Mouse (Mus musculus) fibroblast of lung, adult 2 months (primary cell): ENCODE data around the gene Fry.

Experiments
- DNase-seq: peaks from one replicate; pipeline ENCODE4 v3.0.0-alpha.2; 2011; ENCODE audit warnings: low read depth

Fry gene

DNA sequence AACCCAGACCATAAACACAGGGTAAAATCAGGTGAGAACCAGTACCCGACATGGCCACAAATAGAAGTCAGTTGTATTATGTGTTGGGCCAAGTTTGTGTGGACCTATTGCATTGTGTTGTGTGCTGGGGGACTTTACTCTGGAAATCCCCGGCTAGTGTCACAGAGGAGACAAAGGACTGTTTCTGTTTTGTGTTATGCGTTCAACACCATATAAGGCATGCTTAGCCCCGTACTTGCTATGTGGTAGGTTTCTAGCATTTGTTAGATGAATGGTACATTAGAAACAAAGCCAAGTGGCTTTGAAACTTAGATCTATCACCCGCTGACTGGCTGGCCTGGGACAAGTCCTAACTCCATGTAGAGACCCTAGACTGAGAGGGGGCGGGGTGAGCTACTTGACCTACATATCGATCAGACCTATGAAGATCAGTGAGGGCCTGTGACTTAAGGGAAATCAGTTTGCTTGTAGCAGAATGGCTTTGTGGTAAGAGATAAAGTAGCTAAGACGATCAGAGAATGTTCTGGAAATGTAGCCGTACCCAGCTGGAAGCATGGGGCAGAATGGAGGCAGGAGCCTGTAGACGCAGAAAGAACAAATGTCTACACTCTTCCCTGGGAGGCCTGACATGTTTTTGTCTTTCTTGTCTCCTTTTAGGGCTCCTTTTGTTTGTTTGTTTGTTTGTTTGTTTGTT lies 105.2 kb downstream of the Fry start:
- DNase-seq, result no peak

- no peak for DNase-seq
Measured at GRCm38 (mm10) chr5:150229086-150229485, 110.6 kb downstream of the Fry start.

DNA sequence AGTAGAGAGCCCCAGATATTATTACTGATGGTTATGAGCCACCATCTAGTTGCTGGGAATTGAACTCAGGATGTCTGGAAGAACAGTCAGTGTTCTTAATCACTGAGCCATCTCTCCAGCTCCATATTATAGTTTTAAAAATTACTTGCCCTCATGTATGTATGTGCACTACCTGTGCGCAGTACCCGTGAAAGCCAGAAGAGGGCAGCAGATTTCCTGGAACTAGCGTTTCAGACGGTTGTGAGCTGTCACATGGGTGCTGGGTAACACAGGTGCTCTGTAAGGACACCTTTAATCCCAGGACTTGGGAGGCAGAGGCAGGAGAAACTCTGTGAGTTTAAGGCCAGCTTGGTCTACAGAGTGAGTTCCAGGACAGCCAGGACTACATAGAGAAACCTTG lies 111.3 kb downstream of the Fry start:
- DNase-seq, result no peak

GRCm38 (mm10) chr5:150232159-150233150 lies 114.0 kb downstream of the Fry start:
- DNase-seq, result no peak

- DNase-seq, result no peak
Measured at GRCm38 (mm10) chr5:150233154-150233886, 114.9 kb downstream of the Fry start.

DNA sequence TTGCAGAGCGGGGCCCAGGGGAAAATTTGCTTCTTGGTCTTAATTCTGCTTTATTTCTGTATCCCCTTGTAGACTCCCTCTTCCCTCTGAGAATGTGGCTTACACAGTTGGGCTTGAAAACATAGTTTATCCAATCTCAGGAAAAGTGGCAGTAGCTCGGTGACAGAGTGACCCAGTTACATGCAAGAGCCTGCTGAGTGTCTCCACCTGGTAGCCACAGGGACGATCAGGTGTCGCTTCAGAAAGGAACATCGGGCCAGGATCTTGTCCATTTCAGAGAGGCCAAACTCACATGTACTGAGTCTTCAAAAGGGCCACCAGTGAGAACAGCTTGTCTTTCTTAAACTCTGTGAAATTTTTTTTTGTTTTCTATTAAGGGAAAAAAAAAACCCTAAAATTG lies 117.5 kb downstream of the Fry start:
- DNase-seq, result no peak

DNA sequence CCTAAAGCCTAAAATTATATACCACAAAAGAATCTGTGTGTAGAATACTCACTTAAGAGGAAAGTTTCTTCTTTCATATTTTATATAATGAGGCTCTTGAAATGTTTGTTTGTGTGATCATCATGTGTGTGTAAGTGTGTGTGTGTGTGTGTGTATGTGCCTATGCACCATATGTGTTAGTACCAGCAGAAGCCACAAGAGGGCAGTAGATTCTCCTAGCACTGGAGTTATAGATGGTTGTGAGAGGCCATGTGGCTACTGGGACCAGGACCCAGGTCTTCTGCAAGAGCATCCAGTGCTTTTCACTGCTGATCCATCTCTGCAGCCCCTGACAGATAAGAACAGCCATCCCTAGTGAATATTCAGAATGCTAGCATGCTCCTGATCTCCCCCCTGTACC lies 118.2 kb downstream of the Fry start:
- no peak for DNase-seq

- no peak for DNase-seq
Measured at GRCm38 (mm10) chr5:150241638-150242037, 123.2 kb downstream of the Fry start.

DNA sequence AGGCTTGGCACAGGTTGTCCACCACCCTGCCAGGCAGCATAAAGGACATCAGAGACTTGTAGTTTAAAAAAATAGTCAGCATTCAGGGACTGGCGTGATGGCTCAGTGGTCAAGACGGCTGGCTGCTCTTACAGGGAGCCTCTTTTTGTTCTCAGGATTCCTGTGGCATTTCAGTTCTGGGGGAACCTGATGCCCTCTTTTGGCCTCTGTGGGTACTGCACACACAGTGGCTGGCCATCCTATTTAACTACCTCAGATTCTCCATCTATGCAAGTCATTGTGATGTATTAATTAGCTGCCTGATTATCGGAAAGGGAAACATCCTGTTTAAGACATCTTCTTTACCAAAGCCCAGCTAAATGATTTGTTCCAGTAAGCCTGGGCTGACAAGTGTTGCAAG lies 128.3 kb downstream of the Fry start:
- no peak for DNase-seq

GRCm38 (mm10) chr5:150257764-150258163 lies 139.3 kb downstream of the Fry start:
- no peak for DNase-seq

DNA sequence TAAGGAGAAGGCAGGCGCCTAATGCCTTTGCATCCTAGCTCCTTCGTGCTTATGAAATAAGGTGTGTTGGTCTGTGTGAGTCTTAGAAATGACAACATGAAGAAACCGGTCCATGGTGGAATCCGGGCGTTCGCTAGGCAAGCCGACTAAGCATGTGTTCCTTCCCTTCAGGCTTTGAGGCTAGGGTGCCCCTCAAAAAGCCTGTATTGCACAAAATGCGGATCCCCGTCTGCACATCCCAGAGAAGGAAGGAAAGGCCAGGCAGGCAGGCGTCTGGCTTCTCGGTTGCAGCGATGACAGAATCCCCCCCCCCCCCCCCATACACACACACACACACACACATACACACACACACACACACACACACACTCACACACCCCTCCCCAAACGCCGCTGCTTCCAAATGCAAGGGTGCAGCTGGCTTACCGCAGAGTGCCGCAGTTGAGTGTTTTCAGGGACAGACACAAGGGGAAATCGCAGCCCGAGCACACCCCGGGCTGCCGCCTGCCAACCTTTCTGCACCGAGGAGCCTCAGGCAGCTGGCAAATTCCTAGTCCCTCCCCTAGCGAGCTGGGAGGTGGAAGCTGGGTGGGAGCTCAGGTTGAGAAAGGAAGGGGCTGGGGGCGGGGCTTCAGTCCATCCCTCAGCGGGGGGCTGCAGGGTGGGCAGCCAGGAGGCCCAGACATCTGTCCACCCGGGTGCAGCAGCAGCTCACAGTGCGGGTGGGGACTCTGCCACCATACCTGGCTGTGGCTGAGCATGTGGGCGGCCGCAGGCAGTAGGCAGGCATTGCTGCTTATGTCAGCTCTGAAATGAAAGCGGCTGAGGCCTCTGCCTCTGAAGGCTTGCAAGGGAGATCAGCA lies 141.0 kb downstream of the Fry start:
- DNase-seq, result no peak

GRCm38 (mm10) chr5:150260054-150260386 lies 141.6 kb downstream of the Fry start:
- DNase-seq, result no peak

GRCm38 (mm10) chr5:150261361-150261760 lies 142.9 kb downstream of the Fry start:
- DNase-seq, result no peak

DNA sequence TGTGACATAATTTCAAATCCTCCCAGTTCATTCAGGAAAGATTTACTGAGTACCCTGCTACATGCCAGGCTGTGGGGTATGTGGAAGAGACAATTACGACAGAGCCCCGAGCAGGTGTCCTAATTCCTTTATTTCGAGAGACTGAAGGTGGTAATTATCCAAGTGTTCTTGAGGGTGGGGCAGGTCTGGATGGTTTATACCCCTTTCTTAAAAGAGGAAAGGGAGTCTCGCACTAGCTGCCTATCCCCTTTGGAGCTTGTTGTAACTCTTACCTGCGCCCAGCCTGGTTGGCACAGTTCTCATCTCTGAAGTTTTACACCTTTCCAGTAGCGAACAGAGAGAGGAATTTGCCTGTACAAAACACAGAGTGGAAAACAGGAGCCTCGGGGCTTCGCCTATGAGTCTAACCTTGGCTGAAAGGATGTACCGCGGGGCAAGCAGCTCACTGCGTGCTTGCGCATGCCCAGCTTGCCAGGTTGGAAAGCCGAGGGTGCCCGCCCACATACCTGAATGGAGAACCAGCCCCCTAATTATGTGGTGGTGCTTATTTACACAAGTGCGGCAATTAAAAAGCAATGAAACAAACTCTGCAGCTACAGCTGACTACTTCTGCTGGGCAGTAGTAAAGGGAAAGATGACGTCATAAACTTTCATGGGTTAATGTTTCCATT lies 143.7 kb downstream of the Fry start:
- no peak for DNase-seq

GRCm38 (mm10) chr5:150262717-150263103 lies 144.3 kb downstream of the Fry start:
- no peak for DNase-seq

- no peak for DNase-seq
Measured at GRCm38 (mm10) chr5:150263162-150263561, 144.7 kb downstream of the Fry start.

DNA sequence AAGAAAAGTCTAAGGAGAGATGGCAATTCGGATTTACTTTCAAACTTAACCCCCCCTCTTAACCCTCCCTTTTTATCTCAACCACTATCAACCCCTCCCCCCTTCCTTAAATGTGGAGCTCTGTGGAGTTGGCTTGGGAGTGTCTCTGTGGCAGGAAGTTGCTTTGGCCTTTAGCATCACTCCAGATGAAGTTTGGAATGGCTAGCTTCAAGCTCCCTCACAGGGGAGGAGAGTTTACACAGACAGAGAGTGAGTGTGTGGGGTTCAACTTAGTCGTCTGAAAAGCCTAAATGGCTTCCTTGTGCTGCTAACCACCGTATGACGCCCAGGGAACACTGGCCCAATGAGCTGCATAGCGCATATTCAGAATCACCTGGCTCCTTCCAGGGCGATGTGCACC lies 145.2 kb downstream of the Fry start:
- no peak for DNase-seq

DNA sequence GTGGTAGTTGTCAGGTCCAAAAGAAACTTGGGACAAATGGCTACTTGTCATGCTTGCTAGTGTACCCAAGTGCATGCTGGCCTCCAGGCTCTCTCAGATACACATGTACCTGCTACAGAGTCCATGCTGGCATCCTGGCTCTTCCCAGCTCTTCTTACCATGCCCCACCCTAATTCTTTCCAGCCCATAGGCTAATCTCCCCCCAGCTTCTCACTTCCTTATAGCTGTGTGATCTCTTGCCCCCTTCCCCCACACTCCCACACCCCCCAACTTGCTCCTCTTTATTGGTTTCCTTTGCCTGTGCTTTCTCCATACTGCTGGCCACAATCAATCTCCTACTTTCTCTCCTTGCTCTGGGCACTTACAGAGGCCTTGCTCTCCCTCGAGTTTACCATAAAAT lies 146.6 kb downstream of the Fry start:
- no peak for DNase-seq

- DNase-seq, result no peak
Measured at GRCm38 (mm10) chr5:150265953-150266352, 147.5 kb downstream of the Fry start.

GRCm38 (mm10) chr5:150268261-150268660 lies 149.8 kb downstream of the Fry start:
- DNase-seq, result no peak

GRCm38 (mm10) chr5:150270468-150270867 lies 152.0 kb downstream of the Fry start:
- no peak for DNase-seq
